Mouse (Mus musculus) heart, embryonic 15.5 days (tissue): ENCODE measurements around the gene Vasp. TPM values are rescaled to one million over a fixed set of nuclear protein-coding genes. Genes with fewer than 3 reads are reported as not detected.

Experiments
- ATAC-seq: fragments of 200-750 bp; cut with Nextera tagmentation; replicated peaks from 2 replicates; pipeline ENCODE4 v1.8.0; 2017; ENCODE audit warnings: low read depth, moderate TSS enrichment; ENCODE audit not compliant: insufficient number of reproducible peaks, insufficient read depth, low FRiP score
- H3K27ac ChIP-seq: fragments of 300-500 bp; sonication (generic); 2 replicates; pipeline ENCODE4 v1.5.1; 2015; ENCODE audit warnings: mild to moderate bottlenecking, inconsistent platforms
- H3K27me3 ChIP-seq: fragments of 300-500 bp; sonication (generic); 2 replicates; pipeline ENCODE4 v1.6.1; 2015; ENCODE audit warnings: inconsistent platforms
- H3K36me3 ChIP-seq: fragments of 300-500 bp; sonication (generic); 2 replicates; pipeline ENCODE4 v1.6.1; 2015; ENCODE audit warnings: mild to moderate bottlenecking, inconsistent platforms
- H3K4me1 ChIP-seq: fragments of 300-500 bp; sonication (generic); replicated peaks from 2 replicates; pipeline ENCODE4 v1.6.1; 2015; ENCODE audit warnings: inconsistent platforms
- H3K4me2 ChIP-seq: fragments of 300-500 bp; sonication (generic); 2 replicates; pipeline ENCODE4 v1.6.1; 2015; ENCODE audit warnings: inconsistent platforms, mild to moderate bottlenecking, moderate library complexity
- H3K4me3 ChIP-seq: fragments of 300-500 bp; sonication (generic); 2 replicates; pipeline ENCODE4 v1.5.1; 2015; ENCODE audit warnings: mild to moderate bottlenecking, inconsistent platforms
- H3K9ac ChIP-seq: fragments of 300-500 bp; sonication (generic); 2 replicates; pipeline ENCODE4 v1.6.1; 2015; ENCODE audit warnings: mild to moderate bottlenecking, inconsistent platforms
- H3K9me3 ChIP-seq: fragments of 300-500 bp; sonication (generic); replicated peaks from 2 replicates; pipeline ENCODE4 v1.6.1; 2016; ENCODE audit warnings: inconsistent platforms
- WGBS: fragments of 180-500 bp; shearing (Covaris S2); methylation state at CpG from one replicate; pipeline ENCODE4 v1.1.7; 2015; ENCODE audit warnings: mixed read lengths; 5-methylcytosine and 5-hydroxymethylcytosine counted together
- polyA plus RNA-seq: library from polyadenylated mRNA; unstranded; fragments of >200 nt; fragmentation: Nextera tagmentation; extraction: Ambion mirVana; gene quantifications from 2 replicates; pipeline ENCODE4 v1.2.1, GENCODE M21; 2015

Vasp gene
- polyA plus RNA-seq, 1 experiment from 2014 or later = 81.2 TPM

GRCm38 (mm10) chr7:19217492-19217891 lies 54.1 kb downstream of the Vasp start:
- no peak overlapping the region for H3K27ac ChIP-seq
- no peak for ATAC-seq

GRCm38 (mm10) chr7:19214940-19215339 lies 56.7 kb downstream of the Vasp start:
- peaks cover 9% of the 10 kb centered on the region for H3K27me3 ChIP-seq
- peaks cover 24% of the 10 kb centered on the region for H3K4me1 ChIP-seq
- H3K27ac ChIP-seq = no peak overlapping the region
- no peak overlapping the region for H3K4me2 ChIP-seq
- no peaks in the 10 kb centered on the region for H3K9me3 ChIP-seq
- H3K9ac ChIP-seq = no peak overlapping the region
- H3K36me3 ChIP-seq = no peaks in the 10 kb centered on the region
- no peak for ATAC-seq
- WGBS = 59% methylated on average over 9 of the region's 9 CpGs
- H3K4me3 ChIP-seq = no peak overlapping the region

More at GRCm38 (mm10) chr7:19217492-19217891, 54.1 kb downstream of the Vasp start:
- 47% methylated on average over 5 of the region's 5 CpGs for WGBS
- Histone ChIP-seq H3K9me3 (no peaks in the 10 kb centered on the region), H3K4me1 (peaks cover 12% of the 10 kb centered on the region), H3K4me2 (no peak overlapping the region), H3K9ac (no peak overlapping the region), H3K27me3 (peaks cover 4% of the 10 kb centered on the region; the same call in 1 of the 2 replicates), H3K36me3 (no peaks in the 10 kb centered on the region), H3K4me3 (no peak overlapping the region)

- Histone ChIP-seq H3K9ac (no peak overlapping the region), H3K4me1 (peaks cover 24% of the 10 kb centered on the region), H3K4me3 (no peak overlapping the region), H3K27ac (no peak overlapping the region), H3K36me3 (no peaks in the 10 kb centered on the region), H3K4me2 (0 out of 2 replicates have a peak overlapping the region, but pooled peaks have one; percentile 86), H3K9me3 (no peaks in the 10 kb centered on the region), H3K27me3 (peaks cover 9% of the 10 kb centered on the region)
- no peak for ATAC-seq
- WGBS = 49% methylated on average over 7 of the region's 7 CpGs
Observed at GRCm38 (mm10) chr7:19214369-19214768, 57.2 kb downstream of the Vasp start.

- Histone ChIP-seq H3K4me2 (peak overlapping the region; percentile 86), H3K4me3 (peak overlapping the region; percentile 55), H3K27ac (no peak overlapping the region), H3K36me3 (no peaks in the 10 kb centered on the region), H3K27me3 (peaks cover 9% of the 10 kb centered on the region), H3K4me1 (peaks cover 24% of the 10 kb centered on the region), H3K9ac (no peak overlapping the region), H3K9me3 (no peaks in the 10 kb centered on the region)
- no peak for ATAC-seq
- 50% methylated on average over 2 of the region's 2 CpGs for WGBS
Observed at GRCm38 (mm10) chr7:19213385-19213784, 58.2 kb downstream of the Vasp start.

GRCm38 (mm10) chr7:19211996-19212755 lies 59.4 kb downstream of the Vasp start, which contains the start of gene Gpr4:
Gene Gpr4, plus strand, starts transcription at chr7:19212538.
- no peaks in the 10 kb centered on the region for H3K36me3 ChIP-seq
- peaks cover 24% of the 10 kb centered on the region for H3K4me1 ChIP-seq
- peaks cover 9% of the 10 kb centered on the region for H3K27me3 ChIP-seq
- 0 out of 2 replicates have a peak within 1 kb of the TSS, but pooled peaks have one; percentile 7 for H3K27ac ChIP-seq
- 2% methylated on average over 30 of the region's 30 CpGs for WGBS
- H3K9me3 ChIP-seq = no peaks in the 10 kb centered on the region
- peak within 1 kb of the TSS; percentile 86 for H3K4me2 ChIP-seq
- peak within 1 kb of the TSS; percentile 59 for H3K9ac ChIP-seq
- peak within 1 kb of the TSS; percentile 55 for H3K4me3 ChIP-seq
- ATAC-seq = peak; percentile 67; the same call in 1 of the 2 replicates

- H3K4me1 ChIP-seq = peaks cover 24% of the 10 kb centered on the region
- H3K4me3 ChIP-seq = no peak overlapping the region
- H3K4me2 ChIP-seq = no peak overlapping the region
- ATAC-seq = no peak
- no peaks in the 10 kb centered on the region for H3K9me3 ChIP-seq
- H3K27ac ChIP-seq = no peak overlapping the region
- WGBS = 57% methylated on average over 5 of the region's 5 CpGs
- no peak overlapping the region for H3K9ac ChIP-seq
- H3K27me3 ChIP-seq = peaks cover 9% of the 10 kb centered on the region
- H3K36me3 ChIP-seq = no peaks in the 10 kb centered on the region
Observed at GRCm38 (mm10) chr7:19211041-19211675, 60.5 kb downstream of the Vasp start.

GRCm38 (mm10) chr7:19210010-19210409 lies 61.6 kb downstream of the Vasp start:
- peaks cover 24% of the 10 kb centered on the region for H3K4me1 ChIP-seq
- no peaks in the 10 kb centered on the region for H3K9me3 ChIP-seq
- H3K36me3 ChIP-seq = peaks cover 10% of the 10 kb centered on the region; the same call in 1 of the 2 replicates
- no peak overlapping the region for H3K4me2 ChIP-seq
- peaks cover 9% of the 10 kb centered on the region; the same call in 1 of the 2 replicates for H3K27me3 ChIP-seq
- H3K27ac ChIP-seq = no peak overlapping the region
- H3K4me3 ChIP-seq = no peak overlapping the region
- no peak overlapping the region for H3K9ac ChIP-seq
- no peak for ATAC-seq
- WGBS = 90% methylated on average over 5 of the region's 5 CpGs

GRCm38 (mm10) chr7:19209494-19209893 lies 62.1 kb downstream of the Vasp start:
- peaks cover 24% of the 10 kb centered on the region for H3K4me1 ChIP-seq
- 72% methylated on average over 4 of the region's 4 CpGs for WGBS
- H3K9ac ChIP-seq = no peak overlapping the region
- H3K4me2 ChIP-seq = no peak overlapping the region
- no peak overlapping the region for H3K4me3 ChIP-seq
- no peak overlapping the region for H3K27ac ChIP-seq
- H3K9me3 ChIP-seq = no peaks in the 10 kb centered on the region
- H3K36me3 ChIP-seq = peaks cover 14% of the 10 kb centered on the region
- no peak for ATAC-seq
- H3K27me3 ChIP-seq = peaks cover 9% of the 10 kb centered on the region; the same call in 1 of the 2 replicates

- Histone ChIP-seq H3K27ac (no peak overlapping the region), H3K4me3 (no peak overlapping the region), H3K9ac (no peak overlapping the region), H3K9me3 (no peaks in the 10 kb centered on the region), H3K27me3 (peaks cover 9% of the 10 kb centered on the region; the same call in 1 of the 2 replicates), H3K4me2 (no peak overlapping the region), H3K4me1 (peaks cover 20% of the 10 kb centered on the region), H3K36me3 (peaks cover 19% of the 10 kb centered on the region)
- 51% methylated on average over 7 of the region's 7 CpGs for WGBS
- no peak for ATAC-seq
Observed at GRCm38 (mm10) chr7:19208944-19209472, 62.6 kb downstream of the Vasp start.

GRCm38 (mm10) chr7:19208201-19208910 lies 63.3 kb downstream of the Vasp start:
- no peak for ATAC-seq
- 78% methylated on average over 13 of the region's 13 CpGs for WGBS
- H3K4me2 ChIP-seq = no peak overlapping the region
- H3K27ac ChIP-seq = no peak overlapping the region
- H3K9me3 ChIP-seq = no peaks in the 10 kb centered on the region
- peaks cover 17% of the 10 kb centered on the region for H3K4me1 ChIP-seq
- H3K4me3 ChIP-seq = no peak overlapping the region
- H3K27me3 ChIP-seq = peaks cover 9% of the 10 kb centered on the region; the same call in 1 of the 2 replicates
- H3K9ac ChIP-seq = no peak overlapping the region
- peaks cover 24% of the 10 kb centered on the region for H3K36me3 ChIP-seq
